Mouse (Mus musculus): ENCODE measurements around the gene Fbxl7. TPM values are rescaled to one million over a fixed set of nuclear protein-coding genes. Genes with fewer than 3 reads are reported as not detected.

The Fbxl7 gene
- polyA plus RNA-seq, 2 experiments: 17.5 to 19.9 TPM

GRCm38 (mm10) chr15:26704966-26705365 lies 190.4 kb downstream of the Fbxl7 start:
- Histone ChIP-seq H3K27me3 (ENCODE audit: control insufficient read depth, insufficient read depth, low read length) (no peaks in the 10 kb centered on the region), H3K4me2 (replicated peaks; ENCODE audit: low read depth, low read length, severe bottlenecking) (no peak overlapping the region), H3K36me3 (ENCODE audit: control insufficient read depth, insufficient read depth, low read length) (no peaks in the 10 kb centered on the region), H3K27ac (replicated peaks; ENCODE audit: low read depth, low read length) (no peak overlapping the region), H3K9me3 (ENCODE audit: control insufficient read depth, low read length) (no peaks in the 10 kb centered on the region), H3K4me3 (replicated peaks; ENCODE audit: low read length) (no peak overlapping the region), H3K9ac (ENCODE audit: low read depth, low read length, severe bottlenecking) (no peak overlapping the region), H3K4me1 (ENCODE audit: control insufficient read depth, insufficient read depth, low read length) (peaks cover 12% of the 10 kb centered on the region)
- DNase-seq (ENCODE audit: low spot score) (no peak), ATAC-seq (ENCODE audit: low FRiP score, low read depth) (no peak; the same call in 1 of the 2 replicates)
- TF ChIP-seq POLR2A (IDR thresholded peaks at IDR 0.05; ENCODE audit: borderline replicate concordance, extremely low read depth, insufficient read depth, insufficient read length): no peak
- WGBS: 56% methylated on average over 2 of the region's 2 CpGs

DNA sequence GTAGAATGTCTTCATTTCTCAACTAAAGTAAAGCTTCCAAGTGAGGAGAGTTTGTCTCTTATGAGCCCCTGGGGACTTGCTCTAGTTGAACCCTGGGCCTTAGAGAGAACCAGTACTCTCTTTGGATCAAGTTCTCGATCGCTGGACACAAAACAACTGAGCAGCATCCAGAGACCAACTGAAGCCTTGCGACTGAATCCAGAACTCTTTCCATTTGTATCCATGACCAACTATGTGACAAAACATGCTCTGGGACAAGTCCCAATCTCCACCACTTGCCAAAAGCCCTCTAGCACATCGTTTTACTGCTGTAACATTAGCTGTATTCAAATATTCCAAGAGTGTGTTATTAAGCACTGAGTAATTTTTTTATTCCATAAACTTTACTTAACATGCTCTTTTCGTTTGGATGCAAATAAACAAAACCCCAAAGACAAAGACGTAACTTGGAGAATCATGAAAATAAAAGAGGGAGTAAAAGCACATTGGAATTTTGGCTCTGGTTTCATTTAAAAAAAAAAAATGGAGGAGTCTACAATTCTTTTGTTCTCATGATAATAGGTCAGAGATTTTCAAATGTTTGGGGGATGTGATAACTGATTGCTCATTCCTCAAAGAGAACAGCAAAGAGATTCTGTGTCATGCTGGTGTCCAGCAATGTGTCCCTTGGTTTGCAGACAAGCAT lies 192.1 kb downstream of the Fbxl7 start:
- no peaks in the 10 kb centered on the region for H3K27me3 ChIP-seq (ENCODE audit: control insufficient read depth, insufficient read depth, low read length)
- H3K9me3 ChIP-seq (ENCODE audit: control insufficient read depth, low read length): no peaks in the 10 kb centered on the region
- no peak overlapping the region for H3K27ac ChIP-seq (replicated peaks; ENCODE audit: low read depth, low read length)
- 68% methylated on average over 6 of the region's 6 CpGs for WGBS
- DNase-seq (ENCODE audit: low spot score) (no peak), ATAC-seq (ENCODE audit: low FRiP score, low read depth) (no peak)
- peaks cover 9% of the 10 kb centered on the region for H3K4me1 ChIP-seq (ENCODE audit: control insufficient read depth, insufficient read depth, low read length)
- H3K36me3 ChIP-seq (ENCODE audit: control insufficient read depth, insufficient read depth, low read length): no peaks in the 10 kb centered on the region
- H3K9ac ChIP-seq (ENCODE audit: low read depth, low read length, severe bottlenecking): no peak overlapping the region
- H3K4me3 ChIP-seq (replicated peaks; ENCODE audit: low read length): no peak overlapping the region
- no peak for TF ChIP-seq POLR2A (IDR thresholded peaks at IDR 0.05; ENCODE audit: borderline replicate concordance, extremely low read depth, insufficient read depth, insufficient read length)
- H3K4me2 ChIP-seq (replicated peaks; ENCODE audit: low read depth, low read length, severe bottlenecking): no peak overlapping the region

DNA sequence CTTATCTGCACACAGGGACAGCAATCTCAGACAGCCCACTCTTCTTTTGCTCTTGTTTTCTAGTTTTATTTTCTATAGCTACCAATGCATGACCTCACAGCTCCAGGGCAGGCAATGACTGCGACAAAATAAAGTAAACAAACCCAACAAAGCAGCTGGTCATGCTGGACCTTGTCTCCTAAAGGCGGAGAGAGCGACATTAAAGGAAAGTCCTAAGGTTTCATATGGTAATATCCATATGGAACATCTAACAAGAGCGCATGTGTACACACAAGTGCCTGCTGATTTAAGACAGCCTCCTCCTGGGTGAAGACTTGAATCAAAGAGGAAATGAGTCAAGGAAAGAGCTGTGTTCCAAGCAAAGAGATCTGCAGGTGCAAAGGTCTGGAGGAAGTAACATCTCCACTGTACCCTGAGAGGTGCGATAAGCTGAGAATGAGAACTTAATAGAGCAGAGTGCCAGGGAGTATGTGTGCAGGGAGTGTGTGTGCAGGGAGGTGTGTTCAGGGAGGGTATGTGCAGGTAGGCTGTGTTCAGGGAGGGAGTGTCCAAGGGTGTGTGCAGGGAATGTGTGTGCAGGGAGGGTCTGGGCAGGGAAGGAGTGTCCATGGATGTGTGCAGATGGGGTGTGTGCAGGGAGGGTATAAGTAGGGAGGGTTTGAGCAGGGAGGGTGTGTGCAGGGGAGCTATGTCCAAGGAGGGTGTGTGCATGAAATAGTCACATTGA lies 193.3 kb downstream of the Fbxl7 start:
- TF ChIP-seq POLR2A (IDR thresholded peaks at IDR 0.05; ENCODE audit: borderline replicate concordance, extremely low read depth, insufficient read depth, insufficient read length): no peak
- WGBS: 65% methylated on average over 5 of the region's 5 CpGs
- H3K4me3 ChIP-seq (replicated peaks; ENCODE audit: low read length): no peak overlapping the region
- no peaks in the 10 kb centered on the region for H3K27me3 ChIP-seq (ENCODE audit: control insufficient read depth, insufficient read depth, low read length)
- no peaks in the 10 kb centered on the region for H3K9me3 ChIP-seq (ENCODE audit: control insufficient read depth, low read length)
- DNase-seq (ENCODE audit: low spot score) (no peak), ATAC-seq (ENCODE audit: low FRiP score, low read depth) (no peak)
- H3K36me3 ChIP-seq (ENCODE audit: control insufficient read depth, insufficient read depth, low read length): no peaks in the 10 kb centered on the region
- H3K4me2 ChIP-seq (replicated peaks; ENCODE audit: low read depth, low read length, severe bottlenecking): no peak overlapping the region
- H3K27ac ChIP-seq (replicated peaks; ENCODE audit: low read depth, low read length): no peak overlapping the region
- H3K9ac ChIP-seq (ENCODE audit: low read depth, low read length, severe bottlenecking): no peak overlapping the region
- 0 out of 2 replicates have a peak, but pooled peaks cover 4% of the 10 kb centered on the region for H3K4me1 ChIP-seq (ENCODE audit: control insufficient read depth, insufficient read depth, low read length)

GRCm38 (mm10) chr15:26693075-26693474 lies 202.3 kb downstream of the Fbxl7 start:
- no peak for ATAC-seq (ENCODE audit: low FRiP score, low read depth)
- H3K27ac ChIP-seq (replicated peaks; ENCODE audit: low read depth, low read length): no peak overlapping the region
- no peak overlapping the region for H3K4me2 ChIP-seq (replicated peaks; ENCODE audit: low read depth, low read length, severe bottlenecking)
- H3K27me3 ChIP-seq (ENCODE audit: control insufficient read depth, insufficient read depth, low read length): no peaks in the 10 kb centered on the region
- H3K4me3 ChIP-seq (replicated peaks; ENCODE audit: low read length): no peak overlapping the region
- 78% methylated on average over 3 of the region's 3 CpGs for WGBS
- H3K9me3 ChIP-seq (ENCODE audit: control insufficient read depth, low read length): no peaks in the 10 kb centered on the region
- no peak overlapping the region for H3K9ac ChIP-seq (ENCODE audit: low read depth, low read length, severe bottlenecking)
- H3K4me1 ChIP-seq (ENCODE audit: control insufficient read depth, insufficient read depth, low read length): no peaks in the 10 kb centered on the region
- TF ChIP-seq POLR2A (IDR thresholded peaks at IDR 0.05; ENCODE audit: borderline replicate concordance, extremely low read depth, insufficient read depth, insufficient read length): no peak
- H3K36me3 ChIP-seq (ENCODE audit: control insufficient read depth, insufficient read depth, low read length): no peaks in the 10 kb centered on the region
- no peak for DNase-seq (ENCODE audit: low spot score)

GRCm38 (mm10) chr15:26688472-26689104 lies 206.8 kb downstream of the Fbxl7 start:
- Histone ChIP-seq H3K4me2 (replicated peaks; ENCODE audit: low read depth, low read length, severe bottlenecking) (no peak overlapping the region), H3K36me3 (ENCODE audit: control insufficient read depth, insufficient read depth, low read length) (no peaks in the 10 kb centered on the region), H3K4me1 (ENCODE audit: control insufficient read depth, insufficient read depth, low read length) (no peaks in the 10 kb centered on the region), H3K9me3 (ENCODE audit: control insufficient read depth, low read length) (no peaks in the 10 kb centered on the region), H3K4me3 (replicated peaks; ENCODE audit: low read length) (no peak overlapping the region), H3K27me3 (ENCODE audit: control insufficient read depth, insufficient read depth, low read length) (no peaks in the 10 kb centered on the region), H3K9ac (ENCODE audit: low read depth, low read length, severe bottlenecking) (no peak overlapping the region), H3K27ac (replicated peaks; ENCODE audit: low read depth, low read length) (no peak overlapping the region)
- ATAC-seq (ENCODE audit: low FRiP score, low read depth) (no peak), DNase-seq (ENCODE audit: low spot score) (no peak)
- whole genome bisulfite sequencing: 65% methylated on average over 10 of the region's 10 CpGs
- TF ChIP-seq POLR2A (IDR thresholded peaks at IDR 0.05; ENCODE audit: borderline replicate concordance, extremely low read depth, insufficient read depth, insufficient read length): no peak
